Mouse (Mus musculus): ENCODE measurements around the gene Man2a2. TPM values are rescaled to one million over a fixed set of nuclear protein-coding genes. Genes with fewer than 3 reads are reported as not detected.

Gene Man2a2
- total RNA-seq (2021): 100 to 1,000 TPM; 141 to 168 TPM

GRCm38 (mm10) chr7:80371041-80371751, at the start of gene Man2a2:
TSS of gene Man2a2 (minus strand) at chr7:80371375.
- DNase-seq (ENCODE audit: extremely low spot score in 1 of 2, low spot score in 1 of 2): peak; percentile 72 to 75

GRCm38 (mm10) chr7:80420586-80420985, 49.4 kb upstream of the Man2a2 start:
- no peak for DNase-seq (ENCODE audit: extremely low spot score in 1 of 2, low spot score in 1 of 2)

- no peak for DNase-seq (ENCODE audit: extremely low spot score in 1 of 2, low spot score in 1 of 2)
Observed at GRCm38 (mm10) chr7:80419278-80419677, 48.1 kb upstream of the Man2a2 start.

DNA sequence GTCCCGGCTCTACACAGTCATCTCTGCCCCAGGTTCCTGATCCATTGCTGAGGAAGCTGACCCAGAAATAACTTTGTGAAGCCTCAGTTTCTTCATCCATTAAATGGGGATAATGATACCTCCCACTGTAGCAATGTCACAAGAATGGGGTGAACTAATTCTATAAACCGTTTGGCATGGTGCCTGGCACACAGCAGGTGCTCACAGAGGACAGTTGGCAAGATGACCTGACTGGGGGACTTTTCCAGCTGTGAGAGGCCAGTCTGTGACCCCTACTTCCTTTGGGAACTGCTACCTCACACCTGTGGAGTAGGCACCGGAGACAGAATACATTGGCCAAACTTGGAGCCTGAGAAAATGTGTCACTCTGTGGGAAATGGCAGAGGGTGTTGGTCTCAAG, 46.9 kb upstream of the Man2a2 start:
- no peak for DNase-seq (ENCODE audit: extremely low spot score in 1 of 2, low spot score in 1 of 2)

GRCm38 (mm10) chr7:80417601-80418000, 46.4 kb upstream of the Man2a2 start:
- no peak for DNase-seq (ENCODE audit: extremely low spot score in 1 of 2, low spot score in 1 of 2)

GRCm38 (mm10) chr7:80416969-80417368, 45.8 kb upstream of the Man2a2 start:
- DNase-seq (ENCODE audit: extremely low spot score in 1 of 2, low spot score in 1 of 2): no peak

DNA sequence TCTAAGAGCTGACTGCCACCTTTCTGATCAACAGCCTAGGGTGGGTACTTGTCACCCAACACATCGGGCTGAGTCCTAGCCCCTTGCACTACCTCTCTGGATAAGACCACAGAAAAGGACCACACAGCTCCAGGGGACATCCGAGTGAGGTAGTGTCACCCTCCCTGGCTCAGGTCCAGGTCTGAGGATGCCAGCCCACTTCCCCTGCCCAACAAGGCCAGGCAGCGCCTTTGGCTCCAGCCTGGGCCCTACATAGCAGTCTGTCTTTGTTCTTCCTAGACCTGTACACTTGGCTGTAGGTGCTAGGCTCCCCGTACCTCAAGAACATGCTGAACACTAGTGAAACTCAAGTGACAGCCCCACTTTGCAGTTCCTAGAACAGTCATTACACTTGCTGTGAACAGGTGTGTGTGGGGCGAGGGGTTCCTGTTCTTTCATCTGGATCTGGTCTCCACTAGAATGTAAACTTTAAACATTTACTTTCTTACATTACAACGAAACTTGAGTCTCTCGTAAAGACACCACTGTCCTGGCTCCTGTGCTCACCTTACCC, 43.2 kb upstream of the Man2a2 start:
- no peak for DNase-seq (ENCODE audit: extremely low spot score in 1 of 2, low spot score in 1 of 2)

- DNase-seq (ENCODE audit: extremely low spot score in 1 of 2, low spot score in 1 of 2): no peak
Observed at GRCm38 (mm10) chr7:80413512-80414302, 42.5 kb upstream of the Man2a2 start.

DNA sequence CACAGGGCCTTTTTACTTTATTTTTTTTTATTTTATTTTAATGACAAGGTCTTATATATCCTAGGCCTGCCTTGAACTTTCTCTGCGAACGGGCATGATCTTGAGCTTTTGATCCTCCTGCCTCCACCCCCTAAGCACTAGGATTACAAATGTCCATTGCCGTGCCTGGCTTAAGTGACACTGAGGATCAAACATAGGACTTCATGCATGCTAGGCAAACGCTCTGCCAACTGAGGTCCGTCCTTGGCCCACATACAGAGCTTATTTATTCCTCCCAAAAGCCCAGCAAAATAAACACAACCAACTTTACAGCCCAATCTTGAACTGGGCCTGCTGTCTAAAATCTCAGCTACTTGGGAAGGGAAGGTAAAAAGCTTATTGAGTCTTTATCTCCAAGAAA, 41.6 kb upstream of the Man2a2 start:
- DNase-seq (ENCODE audit: extremely low spot score in 1 of 2, low spot score in 1 of 2): no peak

GRCm38 (mm10) chr7:80412279-80412678, 41.1 kb upstream of the Man2a2 start:
- peak in 1 of 2 experiments; percentile 31 for DNase-seq (ENCODE audit: extremely low spot score in 1 of 2, low spot score in 1 of 2)

- no peak for DNase-seq (ENCODE audit: extremely low spot score in 1 of 2, low spot score in 1 of 2)
Observed at GRCm38 (mm10) chr7:80410380-80410779, 39.2 kb upstream of the Man2a2 start.

DNA sequence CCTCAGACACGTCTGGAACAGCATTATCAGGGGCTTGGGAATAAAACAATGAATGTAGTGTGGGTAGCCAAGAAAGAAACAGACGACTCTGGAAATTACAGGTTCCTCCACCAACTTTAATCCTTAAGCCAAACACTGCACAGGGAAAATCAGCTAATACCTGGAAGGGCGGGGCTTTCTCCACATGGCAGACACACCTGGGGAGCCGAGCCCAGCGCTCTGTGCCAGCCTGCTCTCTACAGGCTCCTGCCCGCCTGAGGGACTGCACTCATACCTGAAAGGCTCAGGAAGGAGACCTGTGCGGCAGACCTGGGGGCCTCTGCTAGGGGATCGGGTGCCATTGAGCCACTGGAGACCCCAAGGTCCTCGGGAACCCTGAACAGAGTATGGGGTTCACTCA, 36.5 kb upstream of the Man2a2 start:
- DNase-seq (ENCODE audit: extremely low spot score in 1 of 2, low spot score in 1 of 2): no peak

- DNase-seq (ENCODE audit: extremely low spot score in 1 of 2, low spot score in 1 of 2): no peak
Observed at GRCm38 (mm10) chr7:80406186-80406585, 35.0 kb upstream of the Man2a2 start.

GRCm38 (mm10) chr7:80405188-80405695, 34.1 kb upstream of the Man2a2 start, which contains the start of gene Furin:
TSS of gene Furin (minus strand) at chr7:80405436.
- no peak for DNase-seq (ENCODE audit: extremely low spot score in 1 of 2, low spot score in 1 of 2)

DNA sequence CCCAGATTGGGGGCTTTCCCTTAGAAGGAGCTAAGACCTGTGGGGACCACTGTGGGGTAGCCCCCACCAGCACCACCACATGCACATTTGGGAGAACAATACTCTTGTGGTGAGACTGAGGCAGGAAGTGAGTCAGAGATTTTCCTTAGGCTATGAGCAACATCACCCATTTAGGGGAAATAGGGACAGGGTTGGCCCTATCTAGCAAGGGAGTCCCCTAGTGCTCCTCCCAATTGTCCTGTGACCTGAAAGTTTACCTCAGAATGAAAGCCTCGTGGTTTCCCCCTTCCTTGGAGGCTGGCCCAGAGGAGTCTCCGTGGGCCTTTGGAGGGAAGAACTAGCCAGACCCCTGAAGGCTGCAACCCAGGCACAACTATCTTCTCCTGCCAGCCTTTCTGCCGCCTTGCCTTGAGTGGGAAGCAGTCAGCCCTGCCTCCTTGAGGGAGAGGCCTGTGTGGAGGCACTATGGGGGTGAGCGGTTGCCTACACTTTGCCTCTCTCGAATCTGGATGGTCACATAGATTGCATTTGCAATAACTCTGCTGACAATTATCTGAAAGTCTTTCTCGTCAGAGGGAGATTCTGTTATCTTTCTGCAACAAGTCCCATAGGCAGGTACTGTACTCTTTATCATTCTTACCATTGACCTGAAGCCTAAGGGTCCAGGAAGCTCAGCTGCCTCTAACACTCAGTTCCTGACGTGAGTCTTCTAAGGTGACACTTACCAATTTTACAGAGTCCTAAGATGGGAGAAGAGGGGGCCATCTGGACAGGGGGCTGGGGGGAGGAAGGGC, 33.1 kb upstream of the Man2a2 start:
- DNase-seq (ENCODE audit: extremely low spot score in 1 of 2, low spot score in 1 of 2): no peak

DNA sequence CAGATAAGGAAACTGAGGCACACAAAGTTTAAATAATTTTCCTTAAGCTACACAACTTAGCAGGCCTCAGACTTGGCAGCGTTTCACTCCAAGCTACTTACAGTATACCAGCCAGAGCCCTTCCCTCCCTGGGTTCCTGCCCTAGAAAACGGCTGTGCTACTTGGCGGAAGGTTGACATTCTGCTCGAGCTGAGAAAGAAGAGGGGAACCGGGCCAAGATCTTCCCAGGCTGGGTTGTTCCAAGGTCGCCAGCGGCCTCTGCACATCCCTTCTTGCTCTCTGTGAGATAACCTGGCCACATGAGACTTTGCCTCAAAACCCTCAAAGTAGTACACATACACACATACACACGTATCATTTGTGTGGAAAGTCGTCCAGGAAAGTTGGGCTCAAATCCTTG, 32.4 kb upstream of the Man2a2 start:
- DNase-seq (ENCODE audit: extremely low spot score in 1 of 2, low spot score in 1 of 2): no peak

DNA sequence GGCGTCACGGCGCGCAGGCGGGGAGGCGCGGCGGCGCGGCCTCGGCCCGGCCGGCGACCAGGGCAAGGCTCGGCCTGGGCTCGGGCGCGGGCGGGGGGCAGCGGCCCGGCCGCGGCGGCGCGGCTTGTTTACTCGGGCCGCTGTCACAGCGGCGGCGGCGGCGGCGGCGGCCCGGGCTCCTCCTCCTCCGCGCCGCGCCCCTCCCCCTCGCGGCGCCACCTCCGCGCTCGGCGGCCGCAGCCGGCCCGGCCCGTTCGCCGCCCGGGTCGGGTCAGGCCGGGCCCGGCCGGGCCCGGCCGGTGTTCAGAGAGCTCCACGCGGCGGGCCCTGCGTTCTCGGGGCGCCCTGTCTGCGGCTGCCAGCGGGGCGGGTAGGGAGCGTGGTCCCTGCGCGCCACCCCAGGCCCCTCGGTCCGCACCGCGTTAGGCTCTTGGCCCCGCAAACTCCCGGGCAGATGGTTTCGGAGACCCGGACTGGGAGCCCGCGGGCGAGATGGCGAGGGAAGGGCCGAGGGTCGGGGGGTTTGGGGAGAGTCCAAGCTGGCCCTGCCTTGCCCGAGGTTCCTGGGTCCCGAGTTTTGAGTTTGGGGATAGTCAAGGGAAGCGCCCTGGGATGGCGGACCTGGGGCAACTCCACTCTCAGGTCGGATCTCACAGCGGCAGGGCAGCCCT, 31.6 kb upstream of the Man2a2 start:
- peak in 1 of 2 experiments; percentile 50 for DNase-seq (ENCODE audit: extremely low spot score in 1 of 2, low spot score in 1 of 2)

DNA sequence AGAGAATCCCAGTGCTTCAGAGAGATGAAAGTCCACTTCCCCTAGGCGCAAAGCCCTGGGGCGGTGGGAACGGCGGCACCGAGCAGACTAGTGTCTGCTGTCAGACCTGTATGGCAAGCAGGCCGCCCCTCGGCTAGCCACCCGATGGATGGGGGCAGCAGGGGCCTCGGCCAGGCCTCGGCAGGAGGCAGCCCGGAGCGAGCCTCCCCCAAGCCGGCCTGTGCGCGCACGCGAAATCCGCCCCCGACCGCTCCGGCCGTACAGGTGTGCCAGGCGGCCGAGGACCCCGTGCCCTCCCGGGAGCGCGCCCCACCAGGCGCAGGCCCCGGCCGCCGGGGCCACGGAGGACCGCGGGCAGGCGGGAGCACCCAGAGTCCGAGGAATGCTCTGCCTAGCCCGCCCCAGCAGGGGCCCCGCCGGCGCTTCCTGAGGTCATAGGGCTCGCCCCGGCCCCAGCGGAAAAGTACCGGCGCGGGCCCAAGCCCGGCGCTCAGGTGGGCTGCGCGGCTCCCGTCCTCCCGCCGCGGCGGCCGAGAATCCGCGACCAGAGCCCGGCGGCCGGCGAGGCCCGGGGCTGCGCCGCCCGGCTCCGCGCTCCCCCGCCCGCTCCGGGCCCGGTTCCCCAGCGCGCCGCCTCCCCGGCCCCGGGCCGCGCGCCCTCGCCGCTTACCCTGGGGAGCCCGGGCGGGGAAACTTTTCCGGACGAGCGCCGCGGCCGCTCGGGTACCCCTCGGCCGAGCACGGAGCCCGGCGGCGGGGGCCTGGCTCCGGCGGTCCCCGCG, 30.9 kb upstream of the Man2a2 start:
- DNase-seq (ENCODE audit: extremely low spot score in 1 of 2, low spot score in 1 of 2): no peak
